Mouse (Mus musculus): ENCODE data around the gene Iqcn. TPM values are rescaled to one million over a fixed set of nuclear protein-coding genes. Genes with fewer than 3 reads are reported as not detected.

Iqcn gene
- polyA plus RNA-seq, 1 experiment from 2014 or later: 0.04 TPM

DNA sequence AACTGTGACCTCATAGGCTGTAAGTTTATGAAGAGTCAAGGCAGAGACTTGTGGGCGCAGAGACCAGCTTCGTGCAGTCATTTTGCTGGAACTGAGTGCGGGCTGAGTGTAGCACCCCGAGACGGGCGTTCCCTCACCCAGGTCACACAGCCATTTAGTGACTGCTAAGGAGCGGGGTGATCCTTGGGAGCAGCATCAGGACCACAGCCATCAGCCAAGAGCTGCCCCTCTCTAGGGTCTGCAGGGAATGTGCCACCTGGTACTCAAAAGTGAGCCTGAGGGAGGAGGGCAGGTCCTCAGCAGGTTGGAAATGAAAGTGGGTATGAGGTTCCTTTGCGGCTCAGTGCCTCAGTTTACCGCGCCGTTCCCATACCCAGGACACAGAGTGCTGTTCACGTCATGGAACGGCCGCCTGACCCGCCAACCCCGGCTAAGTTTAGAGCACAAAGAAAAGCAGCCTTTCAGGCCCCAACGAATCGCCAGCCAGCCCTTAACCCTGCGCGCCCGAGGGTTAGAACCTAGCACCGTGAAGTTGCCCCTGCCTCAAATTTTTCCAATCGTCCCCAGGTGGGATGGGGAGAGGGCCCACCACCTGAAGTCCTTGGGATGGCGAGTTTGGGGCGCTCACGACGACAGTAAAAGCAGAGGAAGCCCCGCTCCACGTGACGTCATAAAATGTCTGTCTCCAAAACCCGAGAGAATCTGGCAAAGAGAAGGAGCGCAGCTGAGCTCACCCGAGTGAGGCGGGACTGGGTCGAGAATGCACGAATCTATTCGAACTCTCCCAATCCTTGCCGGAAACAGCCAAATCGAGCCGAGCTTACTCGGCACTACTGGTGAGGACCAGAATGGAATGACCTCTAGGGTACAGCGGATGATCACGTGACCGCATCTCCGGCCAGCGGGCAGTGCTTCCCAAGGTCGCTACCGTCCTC lies 40.7 kb downstream of the Iqcn start:
- Histone ChIP-seq H3K4me1 (ENCODE audit: control insufficient read depth, insufficient read depth, low read length) (peaks cover 11% of the 10 kb centered on the region), H3K4me3 (ENCODE audit: low read depth, low read length) (peak overlapping the region; percentile 17), H3K27me3 (ENCODE audit: control insufficient read depth, insufficient read depth, low read length) (peaks cover 33% of the 10 kb centered on the region), H3K4me2 (peak overlapping the region; percentile 41), H3K36me3 (ENCODE audit: control insufficient read depth, insufficient read depth, low read length) (no peaks in the 10 kb centered on the region), H3K27ac (ENCODE audit: low read depth, low read length) (no peak overlapping the region), H3K9me3 (ENCODE audit: control insufficient read depth, low read length) (no peaks in the 10 kb centered on the region), H3K9ac (ENCODE audit: low read length) (peak overlapping the region; percentile 49)
- ATAC-seq (ENCODE audit: low FRiP score) (peak; percentile 36; the same call in 1 of the 2 replicates), DNase-seq (ENCODE audit: low spot score, missing footprints) (peak; percentile 92)
- 5% methylated on average over 48 of the region's 48 CpGs for WGBS

DNA sequence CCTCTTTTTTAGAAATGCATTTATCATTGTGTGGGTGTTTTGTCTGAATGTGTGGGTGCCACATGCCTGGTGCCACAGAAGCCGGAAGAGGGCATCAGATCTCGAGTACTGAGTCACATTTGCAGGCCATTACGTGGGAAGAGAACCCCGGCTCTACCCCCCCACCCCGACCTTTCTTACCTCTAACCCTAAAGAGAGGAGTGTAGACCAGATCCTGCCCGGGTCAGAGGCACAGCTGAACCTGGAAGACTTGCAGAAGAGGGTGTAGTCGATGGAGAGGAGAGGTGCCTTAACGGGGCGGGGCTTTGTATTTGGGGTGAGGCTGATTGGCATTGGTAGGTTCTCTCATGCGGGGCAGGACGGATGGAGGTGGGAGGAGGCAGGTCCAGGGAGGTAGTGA lies 41.5 kb downstream of the Iqcn start:
- ATAC-seq (ENCODE audit: low FRiP score): no peak
- H3K36me3 ChIP-seq (ENCODE audit: control insufficient read depth, insufficient read depth, low read length): no peaks in the 10 kb centered on the region
- H3K27me3 ChIP-seq (ENCODE audit: control insufficient read depth, insufficient read depth, low read length): peaks cover 33% of the 10 kb centered on the region
- H3K4me3 ChIP-seq (ENCODE audit: low read depth, low read length): no peak overlapping the region
- H3K4me1 ChIP-seq (ENCODE audit: control insufficient read depth, insufficient read depth, low read length): peaks cover 11% of the 10 kb centered on the region
- 58% methylated on average over 11 of the region's 11 CpGs for WGBS
- peak; percentile 83 for DNase-seq (ENCODE audit: low spot score, missing footprints)
- no peak overlapping the region for H3K27ac ChIP-seq (ENCODE audit: low read depth, low read length)
- H3K9me3 ChIP-seq (ENCODE audit: control insufficient read depth, low read length): no peaks in the 10 kb centered on the region
- no peak overlapping the region for H3K9ac ChIP-seq (ENCODE audit: low read length)
- H3K4me2 ChIP-seq: no peak overlapping the region

DNA sequence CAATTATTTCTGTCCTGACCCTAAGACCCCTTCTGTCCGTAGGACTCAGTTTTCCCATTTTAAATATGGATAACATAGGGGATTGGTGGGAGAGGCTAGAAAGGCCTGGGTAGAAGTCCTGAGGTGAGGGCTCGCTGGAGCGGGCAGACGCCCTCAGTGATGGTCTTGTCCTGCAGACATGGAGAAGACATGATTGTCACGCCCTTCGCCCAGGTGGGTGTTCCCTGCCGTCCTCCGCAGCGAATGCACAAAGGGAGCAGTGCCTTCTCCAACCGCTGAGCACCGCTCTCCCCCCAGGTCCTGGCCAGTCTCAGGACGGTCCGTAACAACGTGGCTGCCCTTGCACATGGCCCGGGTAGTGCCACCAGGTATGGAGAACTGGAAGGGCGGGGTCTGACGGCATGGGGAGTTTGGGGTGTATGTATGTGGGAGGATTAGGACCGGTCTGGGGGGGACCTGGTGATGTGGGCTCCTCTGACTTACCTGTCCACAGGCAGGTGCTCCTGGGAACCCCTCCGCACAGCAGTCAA lies 42.5 kb downstream of the Iqcn start:
- Histone ChIP-seq H3K9ac (ENCODE audit: low read length) (no peak overlapping the region), H3K36me3 (ENCODE audit: control insufficient read depth, insufficient read depth, low read length) (no peaks in the 10 kb centered on the region), H3K4me2 (no peak overlapping the region), H3K9me3 (ENCODE audit: control insufficient read depth, low read length) (no peaks in the 10 kb centered on the region), H3K4me3 (ENCODE audit: low read depth, low read length) (no peak overlapping the region), H3K4me1 (ENCODE audit: control insufficient read depth, insufficient read depth, low read length) (peaks cover 11% of the 10 kb centered on the region), H3K27ac (ENCODE audit: low read depth, low read length) (no peak overlapping the region), H3K27me3 (ENCODE audit: control insufficient read depth, insufficient read depth, low read length) (peaks cover 33% of the 10 kb centered on the region)
- 56% methylated on average over 19 of the region's 19 CpGs for WGBS
- DNase-seq (ENCODE audit: low spot score, missing footprints) (peak; percentile 69), ATAC-seq (ENCODE audit: low FRiP score) (no peak)

DNA sequence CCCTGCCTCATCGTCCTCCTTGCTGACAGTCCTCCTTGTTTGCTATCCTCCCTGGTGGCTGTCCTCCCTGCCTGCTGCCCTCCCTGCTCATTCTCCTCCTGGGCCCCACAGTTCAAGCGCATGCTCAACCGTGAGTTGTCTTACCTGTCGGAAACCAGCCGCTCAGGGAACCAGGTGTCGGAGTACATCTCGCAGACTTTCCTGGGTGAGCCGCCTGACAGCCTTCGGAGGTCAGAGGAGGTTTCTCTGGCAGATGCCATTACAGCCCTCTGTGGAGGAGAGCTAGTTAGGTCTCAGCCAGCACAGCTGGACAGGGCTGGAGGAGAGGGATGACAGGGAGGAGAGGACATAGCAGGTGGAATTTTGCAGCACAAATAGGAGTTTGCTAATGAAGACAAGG lies 43.4 kb downstream of the Iqcn start:
- no peaks in the 10 kb centered on the region for H3K9me3 ChIP-seq (ENCODE audit: control insufficient read depth, low read length)
- H3K4me2 ChIP-seq: no peak overlapping the region
- H3K4me1 ChIP-seq (ENCODE audit: control insufficient read depth, insufficient read depth, low read length): peaks cover 11% of the 10 kb centered on the region
- no peak for DNase-seq (ENCODE audit: low spot score, missing footprints)
- H3K36me3 ChIP-seq (ENCODE audit: control insufficient read depth, insufficient read depth, low read length): no peaks in the 10 kb centered on the region
- 75% methylated on average over 9 of the region's 9 CpGs for WGBS
- H3K9ac ChIP-seq (ENCODE audit: low read length): no peak overlapping the region
- no peak for ATAC-seq (ENCODE audit: low FRiP score)
- H3K27me3 ChIP-seq (ENCODE audit: control insufficient read depth, insufficient read depth, low read length): peaks cover 33% of the 10 kb centered on the region
- no peak overlapping the region for H3K4me3 ChIP-seq (ENCODE audit: low read depth, low read length)
- H3K27ac ChIP-seq (ENCODE audit: low read depth, low read length): no peak overlapping the region

DNA sequence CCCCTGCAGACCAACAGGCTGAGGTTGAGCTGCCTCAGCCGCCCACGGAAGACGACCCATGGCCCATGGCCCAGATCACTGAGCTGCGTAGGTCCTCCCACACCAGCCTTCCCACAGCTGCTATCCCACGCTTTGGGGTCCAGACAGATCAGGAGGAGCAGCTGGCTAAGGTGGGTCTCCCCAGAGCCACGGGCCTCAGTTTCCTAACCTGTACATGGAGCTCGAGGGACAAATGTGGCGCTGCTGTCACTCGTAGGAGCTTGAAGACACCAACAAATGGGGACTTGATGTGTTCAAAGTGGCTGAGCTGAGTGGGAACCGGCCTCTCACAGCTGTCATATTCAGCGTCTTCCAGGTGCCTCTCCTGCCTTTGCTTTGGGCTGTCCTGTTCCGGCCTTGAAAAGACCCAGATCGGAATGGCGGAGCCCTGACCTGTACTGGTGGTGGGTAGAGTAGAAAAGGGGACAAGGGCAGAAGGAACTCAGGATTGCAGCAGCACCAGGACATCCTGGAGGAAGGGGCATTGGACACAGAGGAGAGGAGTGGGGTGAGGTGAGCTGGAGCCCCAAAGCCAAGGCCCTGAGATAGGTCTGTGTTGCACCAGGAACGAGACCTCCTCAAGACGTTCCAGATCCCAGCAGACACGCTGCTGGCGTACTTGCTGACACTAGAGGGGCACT lies 44.1 kb downstream of the Iqcn start:
- Histone ChIP-seq H3K4me3 (ENCODE audit: low read depth, low read length) (no peak overlapping the region), H3K4me1 (ENCODE audit: control insufficient read depth, insufficient read depth, low read length) (peaks cover 11% of the 10 kb centered on the region), H3K4me2 (no peak overlapping the region), H3K9ac (ENCODE audit: low read length) (no peak overlapping the region), H3K27me3 (ENCODE audit: control insufficient read depth, insufficient read depth, low read length) (peaks cover 30% of the 10 kb centered on the region), H3K36me3 (ENCODE audit: control insufficient read depth, insufficient read depth, low read length) (no peaks in the 10 kb centered on the region), H3K9me3 (ENCODE audit: control insufficient read depth, low read length) (no peaks in the 10 kb centered on the region), H3K27ac (ENCODE audit: low read depth, low read length) (no peak overlapping the region)
- DNase-seq (ENCODE audit: low spot score, missing footprints): no peak
- 81% methylated on average over 18 of the region's 18 CpGs for WGBS
- ATAC-seq (ENCODE audit: low FRiP score): no peak

DNA sequence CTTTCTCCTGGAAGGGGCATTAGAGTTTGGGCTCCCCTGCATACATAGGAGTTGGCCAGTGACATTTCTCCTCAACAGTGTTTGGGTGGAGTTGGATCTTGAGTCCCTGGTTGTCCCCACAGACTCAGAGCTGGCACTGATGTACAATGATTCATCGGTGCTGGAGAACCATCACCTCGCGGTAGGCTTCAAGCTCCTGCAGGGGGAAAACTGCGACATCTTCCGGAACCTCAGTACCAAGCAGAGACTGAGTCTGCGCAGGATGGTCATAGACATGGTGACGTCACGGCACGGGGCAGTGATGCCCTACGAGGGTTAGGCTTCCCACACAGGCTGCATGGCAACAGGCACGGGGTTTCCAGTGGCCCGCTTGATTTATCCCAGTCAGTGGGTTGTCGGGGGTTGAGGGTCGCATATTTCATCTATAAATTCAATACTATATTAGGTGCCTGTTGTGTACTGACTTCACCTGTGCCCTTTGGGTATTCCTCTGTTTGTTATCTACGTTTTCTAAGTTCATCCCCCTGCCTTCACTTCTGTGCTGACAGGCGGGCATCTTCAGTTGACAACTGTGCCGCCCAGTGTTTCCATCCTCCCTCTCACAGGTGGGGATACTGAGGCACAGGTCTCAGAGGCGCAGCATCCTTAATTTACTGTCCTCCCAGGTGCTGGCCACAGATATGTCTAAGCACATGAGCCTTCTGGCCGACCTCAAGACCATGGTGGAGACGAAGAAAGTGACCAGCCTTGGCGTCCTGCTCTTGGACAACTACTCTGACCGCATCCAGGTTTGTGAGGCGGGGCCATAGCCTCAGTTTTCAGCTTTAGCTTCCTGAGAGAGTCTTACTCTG lies 45.2 kb downstream of the Iqcn start:
- H3K4me2 ChIP-seq: no peak overlapping the region
- H3K4me1 ChIP-seq (ENCODE audit: control insufficient read depth, insufficient read depth, low read length): peaks cover 5% of the 10 kb centered on the region
- DNase-seq (ENCODE audit: low spot score, missing footprints) (no peak), ATAC-seq (ENCODE audit: low FRiP score) (no peak)
- WGBS: 86% methylated on average over 23 of the region's 23 CpGs
- H3K9ac ChIP-seq (ENCODE audit: low read length): no peak overlapping the region
- no peaks in the 10 kb centered on the region for H3K9me3 ChIP-seq (ENCODE audit: control insufficient read depth, low read length)
- H3K27me3 ChIP-seq (ENCODE audit: control insufficient read depth, insufficient read depth, low read length): peaks cover 19% of the 10 kb centered on the region
- no peak overlapping the region for H3K4me3 ChIP-seq (ENCODE audit: low read depth, low read length)
- H3K27ac ChIP-seq (ENCODE audit: low read depth, low read length): no peak overlapping the region
- no peaks in the 10 kb centered on the region for H3K36me3 ChIP-seq (ENCODE audit: control insufficient read depth, insufficient read depth, low read length)

DNA sequence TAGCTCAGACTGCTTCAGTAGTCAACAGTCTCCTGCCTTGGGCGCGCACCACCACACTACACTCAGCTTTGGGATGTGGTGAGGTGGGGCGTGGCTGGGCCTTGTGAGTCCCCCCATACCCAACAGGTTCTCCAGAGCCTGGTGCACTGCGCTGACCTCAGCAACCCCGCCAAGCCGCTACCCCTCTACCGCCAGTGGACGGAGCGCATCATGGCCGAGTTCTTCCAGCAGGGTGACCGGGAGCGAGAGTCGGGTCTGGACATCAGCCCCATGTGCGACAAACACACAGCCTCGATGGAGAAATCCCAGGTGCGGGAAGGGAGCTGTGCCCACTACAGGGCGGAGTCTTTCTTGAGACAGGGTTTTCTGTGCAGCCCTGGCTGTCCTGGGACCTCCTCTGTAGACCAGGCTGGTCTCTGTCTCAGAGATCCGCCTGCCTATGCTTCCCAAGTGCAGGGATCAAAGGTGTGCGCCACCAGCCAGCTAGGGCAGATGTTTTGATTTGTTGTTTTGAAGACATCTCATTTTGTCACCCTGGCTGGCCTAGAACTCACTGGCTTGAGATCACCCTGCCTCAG lies 45.9 kb downstream of the Iqcn start:
- Histone ChIP-seq H3K4me1 (ENCODE audit: control insufficient read depth, insufficient read depth, low read length) (no peaks in the 10 kb centered on the region; the same call in 1 of the 2 replicates), H3K4me3 (ENCODE audit: low read depth, low read length) (no peak overlapping the region), H3K4me2 (no peak overlapping the region), H3K9me3 (ENCODE audit: control insufficient read depth, low read length) (no peaks in the 10 kb centered on the region), H3K9ac (ENCODE audit: low read length) (no peak overlapping the region), H3K27ac (ENCODE audit: low read depth, low read length) (no peak overlapping the region), H3K27me3 (ENCODE audit: control insufficient read depth, insufficient read depth, low read length) (peaks cover 13% of the 10 kb centered on the region; the same call in 1 of the 2 replicates), H3K36me3 (ENCODE audit: control insufficient read depth, insufficient read depth, low read length) (no peaks in the 10 kb centered on the region)
- ATAC-seq (ENCODE audit: low FRiP score): no peak
- 80% methylated on average over 19 of the region's 19 CpGs for WGBS
- no peak for DNase-seq (ENCODE audit: low spot score, missing footprints)

DNA sequence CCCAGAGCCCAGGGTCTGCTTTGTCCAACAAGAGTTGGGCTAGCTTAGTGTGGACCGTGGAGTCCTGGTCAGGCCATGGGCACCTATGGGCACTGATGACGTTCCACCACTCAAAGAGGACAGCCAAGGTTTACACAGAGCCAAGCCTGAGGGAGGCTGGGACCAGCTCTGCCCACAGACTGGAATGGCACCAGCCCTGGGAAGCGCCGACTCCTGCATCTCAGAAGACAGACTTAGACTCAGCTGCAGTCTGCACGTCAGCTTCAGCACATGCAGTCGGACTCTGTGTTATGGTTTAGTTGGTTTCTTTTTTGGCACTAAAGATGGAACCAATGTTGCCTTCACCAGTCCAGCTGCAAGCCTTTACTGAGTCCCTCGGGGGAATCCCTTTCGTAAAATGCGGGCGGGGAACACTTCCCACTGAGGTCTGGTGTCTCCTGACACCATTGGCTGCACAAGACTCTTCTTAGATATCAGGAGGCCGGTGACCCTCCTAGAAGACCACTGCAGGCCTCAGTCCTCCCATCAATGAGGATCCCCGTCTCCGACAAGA lies 46.9 kb downstream of the Iqcn start:
- Histone ChIP-seq H3K4me1 (ENCODE audit: control insufficient read depth, insufficient read depth, low read length) (peaks cover 3% of the 10 kb centered on the region; the same call in 1 of the 2 replicates), H3K9me3 (ENCODE audit: control insufficient read depth, low read length) (no peaks in the 10 kb centered on the region), H3K36me3 (ENCODE audit: control insufficient read depth, insufficient read depth, low read length) (no peaks in the 10 kb centered on the region), H3K4me3 (ENCODE audit: low read depth, low read length) (no peak overlapping the region), H3K27me3 (ENCODE audit: control insufficient read depth, insufficient read depth, low read length) (peaks cover 6% of the 10 kb centered on the region; the same call in 1 of the 2 replicates), H3K9ac (ENCODE audit: low read length) (no peak overlapping the region), H3K4me2 (no peak overlapping the region), H3K27ac (ENCODE audit: low read depth, low read length) (no peak overlapping the region)
- no peak for ATAC-seq (ENCODE audit: low FRiP score)
- no peak for DNase-seq (ENCODE audit: low spot score, missing footprints)
- WGBS: 84% methylated on average over 13 of the region's 13 CpGs
